Mouse (Mus musculus) kidney, postnatal 0 days (tissue): ENCODE measurements around the gene Ntrk2. TPM values are rescaled to one million over a fixed set of nuclear protein-coding genes. Genes with fewer than 3 reads are reported as not detected.

Source experiments
- ATAC-seq: fragments of 200-750 bp; cut with Nextera tagmentation; replicated peaks from 2 replicates; pipeline ENCODE4 v1.8.0; 2017; ENCODE audit warnings: low read depth, moderate number of reproducible peaks, moderate TSS enrichment, moderate library complexity; ENCODE audit not compliant: low FRiP score
- DNase-seq: peaks from one replicate; pipeline ENCODE4 v3.0.0-alpha.2; 2016; ENCODE audit warnings: low spot score
- H3K27ac ChIP-seq: fragments of 300-500 bp; sonication (generic); 2 replicates; pipeline ENCODE4 v1.5.1; 2014; ENCODE audit warnings: mild to moderate bottlenecking
- H3K27me3 ChIP-seq: fragments of 300-500 bp; sonication (generic); 2 replicates; pipeline ENCODE4 v1.6.1; 2014; ENCODE audit warnings: low read length, mixed read lengths; ENCODE audit not compliant: insufficient read depth
- H3K36me3 ChIP-seq: fragments of 300-500 bp; sonication (generic); 2 replicates; pipeline ENCODE4 v1.6.1; 2014; ENCODE audit warnings: low read length, mixed read lengths; ENCODE audit not compliant: insufficient read depth
- H3K4me1 ChIP-seq: fragments of 300-500 bp; sonication (generic); replicated peaks from 2 replicates; pipeline ENCODE4 v1.6.1; 2014; ENCODE audit warnings: antibody characterized with exemption, low read length, mixed read lengths; ENCODE audit not compliant: insufficient read depth
- H3K4me2 ChIP-seq: fragments of 300-500 bp; sonication (generic); 2 replicates; pipeline ENCODE4 v1.6.1; 2014; ENCODE audit warnings: mild to moderate bottlenecking, low read length, moderate library complexity, mixed read lengths
- H3K4me3 ChIP-seq: fragments of 300-500 bp; sonication (generic); replicated peaks from 2 replicates; pipeline ENCODE4 v1.5.1; 2014; ENCODE audit warnings: low read depth, low read length
- H3K9ac ChIP-seq: fragments of 300-500 bp; sonication (generic); 2 replicates; pipeline ENCODE4 v1.6.1; 2014; ENCODE audit warnings: low read depth, low read length
- H3K9me3 ChIP-seq: fragments of 300-500 bp; sonication (generic); replicated peaks from 2 replicates; pipeline ENCODE4 v1.6.1; 2016; ENCODE audit warnings: low read length, inconsistent platforms, mixed read lengths
- CTCF ChIP-seq: IDR thresholded peaks from 2 replicates; pipeline ENCODE4 v1.5.1; 2016; ENCODE audit warnings: antibody characterized with exemption, low read depth, mild to moderate bottlenecking, moderate library complexity
- WGBS: fragments of 180-500 bp; shearing (Covaris S2); extraction: QIAGEN DNeasy Blood & Tissue Kit; methylation state at CpG from one replicate; pipeline ENCODE4 v1.1.7; 2014; 5-methylcytosine and 5-hydroxymethylcytosine counted together
- polyA plus RNA-seq: library from polyadenylated mRNA; unstranded; fragments of >200 nt; fragmentation: Nextera tagmentation; extraction: Ambion mirVana; gene quantifications from 2 replicates; pipeline ENCODE4 v1.2.1, GENCODE M21; 2015

The Ntrk2 gene
- polyA plus RNA-seq, 1 experiment from 2014 or later = 6.0 TPM

DNA sequence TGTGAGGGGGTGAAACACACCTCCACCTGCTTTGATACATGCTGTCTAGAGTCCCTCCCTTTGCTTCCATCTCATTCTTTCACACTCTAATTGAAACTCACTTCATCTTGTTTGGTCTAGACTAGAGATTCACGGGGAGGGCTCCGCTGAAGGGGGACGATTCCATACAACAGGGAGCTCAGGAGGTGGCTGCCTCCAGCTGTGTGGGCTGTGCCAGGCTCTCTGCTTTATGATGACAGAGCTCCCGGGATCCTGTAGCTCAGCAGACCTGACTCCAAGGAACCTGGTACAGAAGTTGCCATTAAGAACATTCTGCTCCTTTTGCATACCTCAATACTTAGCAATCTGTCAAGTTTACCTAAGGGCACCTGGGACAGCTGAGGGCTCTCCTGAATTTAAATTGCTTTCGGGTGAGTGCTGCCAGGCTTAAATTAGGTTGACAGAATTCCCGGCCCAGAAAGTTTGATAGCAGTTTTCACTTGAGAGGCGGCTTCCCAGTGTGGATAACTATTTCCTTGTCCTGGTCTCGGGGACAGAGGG is 129.7 kb downstream of the Ntrk2 start:
- no peak for TF ChIP-seq CTCF
- H3K36me3 ChIP-seq = no peaks in the 10 kb centered on the region
- no peak overlapping the region for H3K9ac ChIP-seq
- H3K9me3 ChIP-seq = no peaks in the 10 kb centered on the region
- H3K4me2 ChIP-seq = no peak overlapping the region
- no peak overlapping the region for H3K4me3 ChIP-seq
- no peaks in the 10 kb centered on the region for H3K27me3 ChIP-seq
- 5% methylated on average over 8 of the region's 8 CpGs for WGBS
- peak; percentile 37 for DNase-seq
- H3K27ac ChIP-seq = no peak overlapping the region
- peaks cover 5% of the 10 kb centered on the region for H3K4me1 ChIP-seq
- no peak for ATAC-seq

GRCm38 (mm10) chr13:58937884-58938283 is 131.5 kb downstream of the Ntrk2 start:
- H3K27me3 ChIP-seq = no peaks in the 10 kb centered on the region
- 90% methylated on average over 12 of the region's 12 CpGs for WGBS
- no peak for ATAC-seq

GRCm38 (mm10) chr13:58938464-58938863 is 132.1 kb downstream of the Ntrk2 start:
- H3K4me3 ChIP-seq = no peak overlapping the region
- H3K36me3 ChIP-seq = no peaks in the 10 kb centered on the region
- no peak for DNase-seq
- TF ChIP-seq CTCF = peak; percentile 19; the same call in 1 of the 2 replicates
- H3K27ac ChIP-seq = no peak overlapping the region
- peaks cover 5% of the 10 kb centered on the region for H3K4me1 ChIP-seq
- H3K4me2 ChIP-seq = no peak overlapping the region
- no peaks in the 10 kb centered on the region for H3K27me3 ChIP-seq
- no peak overlapping the region for H3K9ac ChIP-seq
- ATAC-seq = no peak
- 54% methylated on average over 4 of the region's 4 CpGs for WGBS
- H3K9me3 ChIP-seq = no peaks in the 10 kb centered on the region

More at GRCm38 (mm10) chr13:58937884-58938283, 131.5 kb downstream of the Ntrk2 start:
- Histone ChIP-seq H3K36me3 (no peaks in the 10 kb centered on the region), H3K9me3 (no peaks in the 10 kb centered on the region), H3K9ac (no peak overlapping the region), H3K4me3 (no peak overlapping the region), H3K4me2 (no peak overlapping the region), H3K27ac (no peak overlapping the region), H3K4me1 (peaks cover 5% of the 10 kb centered on the region)
- no peak for TF ChIP-seq CTCF
- DNase-seq = no peak

- Histone ChIP-seq H3K27me3 (no peaks in the 10 kb centered on the region), H3K9me3 (no peaks in the 10 kb centered on the region), H3K9ac (no peak overlapping the region), H3K36me3 (no peaks in the 10 kb centered on the region), H3K4me2 (no peak overlapping the region), H3K4me1 (peaks cover 5% of the 10 kb centered on the region), H3K4me3 (no peak overlapping the region), H3K27ac (no peak overlapping the region)
- no peak for TF ChIP-seq CTCF
- DNase-seq (no peak), ATAC-seq (no peak)
- WGBS = 74% methylated on average over 6 of the region's 6 CpGs
Observed at GRCm38 (mm10) chr13:58940208-58940607, 133.8 kb downstream of the Ntrk2 start.

- ATAC-seq (no peak; the same call in 1 of the 2 replicates), DNase-seq (no peak)
- no peak overlapping the region for H3K9ac ChIP-seq
- no peaks in the 10 kb centered on the region for H3K9me3 ChIP-seq
- no peak overlapping the region for H3K27ac ChIP-seq
- H3K4me2 ChIP-seq = no peak overlapping the region
- H3K36me3 ChIP-seq = no peaks in the 10 kb centered on the region
- H3K4me1 ChIP-seq = peaks cover 4% of the 10 kb centered on the region
- no peaks in the 10 kb centered on the region for H3K27me3 ChIP-seq
- no peak for TF ChIP-seq CTCF
- H3K4me3 ChIP-seq = no peak overlapping the region
- 56% methylated on average over 7 of the region's 7 CpGs for WGBS
Observed at GRCm38 (mm10) chr13:58940798-58941197, 134.4 kb downstream of the Ntrk2 start.

DNA sequence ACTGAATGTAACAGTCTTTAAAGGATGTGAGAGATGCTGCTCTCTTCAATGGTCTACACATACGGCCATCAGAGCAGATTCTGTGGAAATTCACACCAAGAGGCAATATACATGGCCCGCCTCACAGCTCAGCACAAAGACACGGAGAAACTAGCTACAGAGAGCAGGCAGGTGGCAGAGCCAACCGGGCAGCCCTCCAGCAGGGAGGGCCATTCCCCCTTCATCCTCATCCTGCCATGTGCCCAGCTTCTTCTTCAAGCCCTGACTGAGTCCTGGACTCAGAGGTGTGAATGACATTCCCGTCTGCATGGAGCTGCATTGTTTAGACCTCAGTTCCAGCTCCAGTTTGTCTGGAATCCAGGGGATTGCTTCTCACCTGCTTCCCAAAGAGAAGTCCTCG is 139.4 kb downstream of the Ntrk2 start:
- no peak overlapping the region for H3K9ac ChIP-seq
- no peak for TF ChIP-seq CTCF
- H3K4me2 ChIP-seq = no peak overlapping the region
- no peak overlapping the region for H3K4me3 ChIP-seq
- WGBS = 54% methylated on average over 6 of the region's 6 CpGs
- H3K27ac ChIP-seq = no peak overlapping the region
- no peaks in the 10 kb centered on the region for H3K9me3 ChIP-seq
- H3K27me3 ChIP-seq = no peaks in the 10 kb centered on the region
- no peaks in the 10 kb centered on the region for H3K36me3 ChIP-seq
- ATAC-seq (no peak), DNase-seq (no peak)
- no peaks in the 10 kb centered on the region for H3K4me1 ChIP-seq

DNA sequence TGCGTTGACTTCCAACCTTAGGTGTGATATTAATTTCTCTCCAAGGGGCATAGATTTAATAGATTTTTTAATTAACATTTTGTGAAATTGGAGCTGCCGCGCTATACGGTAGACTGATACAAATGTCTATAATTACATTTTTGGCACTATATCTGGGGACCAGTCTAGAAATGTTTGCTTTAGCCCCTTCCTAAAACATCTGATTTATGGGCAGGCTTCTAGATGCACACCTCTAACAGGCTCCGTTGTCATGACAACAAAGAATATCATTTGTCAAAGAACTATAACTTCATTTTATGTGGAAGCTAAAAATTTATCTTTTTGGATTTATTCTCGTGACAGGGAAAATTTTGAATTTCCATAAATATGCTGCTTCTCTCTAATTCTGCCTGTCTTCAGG is 140.2 kb downstream of the Ntrk2 start:
- no peak overlapping the region for H3K4me3 ChIP-seq
- no peaks in the 10 kb centered on the region for H3K27me3 ChIP-seq
- DNase-seq (no peak), ATAC-seq (no peak)
- H3K4me1 ChIP-seq = no peaks in the 10 kb centered on the region
- H3K9ac ChIP-seq = no peak overlapping the region
- H3K27ac ChIP-seq = no peak overlapping the region
- TF ChIP-seq CTCF = no peak
- no peaks in the 10 kb centered on the region for H3K36me3 ChIP-seq
- H3K4me2 ChIP-seq = no peak overlapping the region
- WGBS = 54% methylated on average over 6 of the region's 6 CpGs
- no peaks in the 10 kb centered on the region for H3K9me3 ChIP-seq
